Mouse (Mus musculus): ENCODE measurements around the gene Nadsyn1. TPM values are rescaled to one million over a fixed set of nuclear protein-coding genes. Genes with fewer than 3 reads are reported as not detected.

Nadsyn1 gene
- polyA plus RNA-seq, 1 experiment from 2014 or later: 8.2 TPM

- DNase-seq (ENCODE audit: low spot score) (no peak), ATAC-seq (replicated peaks; ENCODE audit: low FRiP score) (no peak)
- Histone ChIP-seq H3K4me2 (ENCODE audit: low read depth, low read length, severe bottlenecking) (no peak overlapping the region), H3K9ac (ENCODE audit: low read length) (no peak overlapping the region), H3K27me3 (ENCODE audit: control insufficient read depth, insufficient read depth, low read length) (no peaks in the 10 kb centered on the region), H3K4me1 (replicated peaks; ENCODE audit: control insufficient read depth, insufficient read depth, low read length) (peaks cover 6% of the 10 kb centered on the region), H3K27ac (ENCODE audit: low read depth, low read length) (no peak overlapping the region), H3K9me3 (ENCODE audit: control insufficient read depth, low read length) (no peaks in the 10 kb centered on the region), H3K36me3 (ENCODE audit: control insufficient read depth, insufficient read depth, low read length) (no peaks in the 10 kb centered on the region; the same call in 1 of the 2 replicates), H3K4me3 (ENCODE audit: low read depth, low read length) (no peak overlapping the region)
- 86% methylated on average over 3 of the region's 3 CpGs for WGBS
Observed at GRCm38 (mm10) chr7:143834972-143835371, 12.3 kb upstream of the Nadsyn1 start.

- H3K36me3 ChIP-seq (ENCODE audit: control insufficient read depth, insufficient read depth, low read length): no peaks in the 10 kb centered on the region; the same call in 1 of the 2 replicates
- peaks cover 6% of the 10 kb centered on the region for H3K4me1 ChIP-seq (replicated peaks; ENCODE audit: control insufficient read depth, insufficient read depth, low read length)
- H3K9ac ChIP-seq (ENCODE audit: low read length): no peak overlapping the region
Observed at GRCm38 (mm10) chr7:143834316-143834715, 11.7 kb upstream of the Nadsyn1 start.

GRCm38 (mm10) chr7:143833581-143834190 is 11.0 kb upstream of the Nadsyn1 start:
- Histone ChIP-seq H3K4me1 (replicated peaks; ENCODE audit: control insufficient read depth, insufficient read depth, low read length) (peaks cover 6% of the 10 kb centered on the region), H3K9ac (ENCODE audit: low read length) (no peak overlapping the region), H3K4me2 (ENCODE audit: low read depth, low read length, severe bottlenecking) (no peak overlapping the region), H3K27me3 (ENCODE audit: control insufficient read depth, insufficient read depth, low read length) (no peaks in the 10 kb centered on the region), H3K36me3 (ENCODE audit: control insufficient read depth, insufficient read depth, low read length) (no peaks in the 10 kb centered on the region; the same call in 1 of the 2 replicates), H3K4me3 (ENCODE audit: low read depth, low read length) (no peak overlapping the region), H3K27ac (ENCODE audit: low read depth, low read length) (no peak overlapping the region), H3K9me3 (ENCODE audit: control insufficient read depth, low read length) (no peaks in the 10 kb centered on the region)
- 87% methylated on average over 6 of the region's 6 CpGs for WGBS
- DNase-seq (ENCODE audit: low spot score) (no peak), ATAC-seq (replicated peaks; ENCODE audit: low FRiP score) (no peak)

More at GRCm38 (mm10) chr7:143834316-143834715, 11.7 kb upstream of the Nadsyn1 start:
- Histone ChIP-seq H3K4me3 (ENCODE audit: low read depth, low read length) (no peak overlapping the region), H3K4me2 (ENCODE audit: low read depth, low read length, severe bottlenecking) (no peak overlapping the region), H3K27me3 (ENCODE audit: control insufficient read depth, insufficient read depth, low read length) (no peaks in the 10 kb centered on the region), H3K9me3 (ENCODE audit: control insufficient read depth, low read length) (no peaks in the 10 kb centered on the region), H3K27ac (ENCODE audit: low read depth, low read length) (no peak overlapping the region)
- DNase-seq (ENCODE audit: low spot score): no peak
- 88% methylated on average over 2 of the region's 2 CpGs for WGBS
- no peak for ATAC-seq (replicated peaks; ENCODE audit: low FRiP score)

GRCm38 (mm10) chr7:143832611-143833010 is 10.0 kb upstream of the Nadsyn1 start:
- Histone ChIP-seq H3K4me2 (ENCODE audit: low read depth, low read length, severe bottlenecking) (no peak overlapping the region), H3K9me3 (ENCODE audit: control insufficient read depth, low read length) (no peaks in the 10 kb centered on the region), H3K36me3 (ENCODE audit: control insufficient read depth, insufficient read depth, low read length) (no peaks in the 10 kb centered on the region; the same call in 1 of the 2 replicates), H3K27me3 (ENCODE audit: control insufficient read depth, insufficient read depth, low read length) (no peaks in the 10 kb centered on the region), H3K9ac (ENCODE audit: low read length) (no peak overlapping the region), H3K4me1 (replicated peaks; ENCODE audit: control insufficient read depth, insufficient read depth, low read length) (peaks cover 6% of the 10 kb centered on the region), H3K4me3 (ENCODE audit: low read depth, low read length) (no peak overlapping the region), H3K27ac (ENCODE audit: low read depth, low read length) (no peak overlapping the region)
- 82% methylated on average over 2 of the region's 2 CpGs for WGBS
- ATAC-seq (replicated peaks; ENCODE audit: low FRiP score): no peak
- no peak for DNase-seq (ENCODE audit: low spot score)

- H3K9ac ChIP-seq (ENCODE audit: low read length): no peak overlapping the region
- no peak for ATAC-seq (replicated peaks; ENCODE audit: low FRiP score)
- no peak for DNase-seq (ENCODE audit: low spot score)
- WGBS: 89% methylated on average over 8 of the region's 8 CpGs
- no peaks in the 10 kb centered on the region for H3K9me3 ChIP-seq (ENCODE audit: control insufficient read depth, low read length)
- H3K27me3 ChIP-seq (ENCODE audit: control insufficient read depth, insufficient read depth, low read length): no peaks in the 10 kb centered on the region
- peaks cover 6% of the 10 kb centered on the region for H3K4me1 ChIP-seq (replicated peaks; ENCODE audit: control insufficient read depth, insufficient read depth, low read length)
- H3K4me3 ChIP-seq (ENCODE audit: low read depth, low read length): no peak overlapping the region
- H3K4me2 ChIP-seq (ENCODE audit: low read depth, low read length, severe bottlenecking): no peak overlapping the region
- H3K27ac ChIP-seq (ENCODE audit: low read depth, low read length): no peak overlapping the region
- H3K36me3 ChIP-seq (ENCODE audit: control insufficient read depth, insufficient read depth, low read length): no peaks in the 10 kb centered on the region; the same call in 1 of the 2 replicates
Observed at GRCm38 (mm10) chr7:143832196-143832595, 9.5 kb upstream of the Nadsyn1 start.

GRCm38 (mm10) chr7:143830399-143830798 is 7.8 kb upstream of the Nadsyn1 start:
- peak; percentile 32; the same call in 1 of the 2 replicates for ATAC-seq (replicated peaks; ENCODE audit: low FRiP score)
- DNase-seq (ENCODE audit: low spot score): no peak
- H3K4me1 ChIP-seq (replicated peaks; ENCODE audit: control insufficient read depth, insufficient read depth, low read length): peaks cover 6% of the 10 kb centered on the region
- H3K4me2 ChIP-seq (ENCODE audit: low read depth, low read length, severe bottlenecking): peak overlapping the region; percentile 91
- H3K27me3 ChIP-seq (ENCODE audit: control insufficient read depth, insufficient read depth, low read length): no peaks in the 10 kb centered on the region
- WGBS: 14% methylated on average over 6 of the region's 6 CpGs
- H3K4me3 ChIP-seq (ENCODE audit: low read depth, low read length): peak overlapping the region; percentile 60
- H3K36me3 ChIP-seq (ENCODE audit: control insufficient read depth, insufficient read depth, low read length): no peaks in the 10 kb centered on the region; the same call in 1 of the 2 replicates
- no peaks in the 10 kb centered on the region for H3K9me3 ChIP-seq (ENCODE audit: control insufficient read depth, low read length)
- H3K9ac ChIP-seq (ENCODE audit: low read length): peak overlapping the region; percentile 68
- 0 out of 2 replicates have a peak overlapping the region, but pooled peaks have one; percentile 37 for H3K27ac ChIP-seq (ENCODE audit: low read depth, low read length)

- Histone ChIP-seq H3K4me1 (replicated peaks; ENCODE audit: control insufficient read depth, insufficient read depth, low read length) (peaks cover 6% of the 10 kb centered on the region), H3K36me3 (ENCODE audit: control insufficient read depth, insufficient read depth, low read length) (no peaks in the 10 kb centered on the region; the same call in 1 of the 2 replicates), H3K4me3 (ENCODE audit: low read depth, low read length) (peak overlapping the region; percentile 60), H3K9ac (ENCODE audit: low read length) (peak overlapping the region; percentile 68), H3K27ac (ENCODE audit: low read depth, low read length) (peak overlapping the region; percentile 82), H3K4me2 (ENCODE audit: low read depth, low read length, severe bottlenecking) (peak overlapping the region; percentile 91), H3K9me3 (ENCODE audit: control insufficient read depth, low read length) (no peaks in the 10 kb centered on the region), H3K27me3 (ENCODE audit: control insufficient read depth, insufficient read depth, low read length) (no peaks in the 10 kb centered on the region)
- peak; percentile 98 for DNase-seq (ENCODE audit: low spot score)
- WGBS: under 1% methylated on average over 37 of the region's 37 CpGs
- peak; percentile 97 for ATAC-seq (replicated peaks; ENCODE audit: low FRiP score)
Observed at GRCm38 (mm10) chr7:143829504-143830331, 7.1 kb upstream of the Nadsyn1 start.

- 90% methylated on average over 2 of the region's 2 CpGs for WGBS
- no peak overlapping the region for H3K9ac ChIP-seq (ENCODE audit: low read length)
- no peak for ATAC-seq (replicated peaks; ENCODE audit: low FRiP score)
Observed at GRCm38 (mm10) chr7:143826985-143827384, 4.3 kb upstream of the Nadsyn1 start.

More at GRCm38 (mm10) chr7:143826985-143827384, 4.3 kb upstream of the Nadsyn1 start:
- Histone ChIP-seq H3K36me3 (ENCODE audit: control insufficient read depth, insufficient read depth, low read length) (no peaks in the 10 kb centered on the region), H3K4me2 (ENCODE audit: low read depth, low read length, severe bottlenecking) (no peak overlapping the region), H3K27me3 (ENCODE audit: control insufficient read depth, insufficient read depth, low read length) (no peaks in the 10 kb centered on the region), H3K4me1 (replicated peaks; ENCODE audit: control insufficient read depth, insufficient read depth, low read length) (peaks cover 6% of the 10 kb centered on the region), H3K4me3 (ENCODE audit: low read depth, low read length) (no peak overlapping the region), H3K9me3 (ENCODE audit: control insufficient read depth, low read length) (no peaks in the 10 kb centered on the region), H3K27ac (ENCODE audit: low read depth, low read length) (no peak overlapping the region)
- DNase-seq (ENCODE audit: low spot score): no peak
